Mouse (Mus musculus): ENCODE data around the gene Grm4. TPM values are rescaled to one million over a fixed set of nuclear protein-coding genes. Genes with fewer than 3 reads are reported as not detected.

Grm4 gene
- polyA plus RNA-seq, 1 experiment = 21.6 TPM

GRCm38 (mm10) chr17:27377151-27377550 lies 144.1 kb downstream of the Grm4 start:
- no peaks in the 10 kb centered on the region for H3K4me1 ChIP-seq (ENCODE audit: control insufficient read depth, insufficient read depth, low read length)
- TF ChIP-seq POLR2A (IDR thresholded peaks at IDR 0.05; ENCODE audit: extremely low read depth, insufficient read depth, low read length) = no peak
- no peak for TF ChIP-seq CTCF (IDR thresholded peaks at IDR 0.05; ENCODE audit: extremely low read depth, insufficient read depth, low read length)
- H3K27ac ChIP-seq (ENCODE audit: insufficient read depth, low read length) = no peak overlapping the region
- no peak overlapping the region for H3K4me3 ChIP-seq (ENCODE audit: insufficient read depth, low read length)

GRCm38 (mm10) chr17:27375551-27375950 lies 145.7 kb downstream of the Grm4 start:
- no peak for TF ChIP-seq CTCF (IDR thresholded peaks at IDR 0.05; ENCODE audit: extremely low read depth, insufficient read depth, low read length)
- no peak for TF ChIP-seq POLR2A (IDR thresholded peaks at IDR 0.05; ENCODE audit: extremely low read depth, insufficient read depth, low read length)
- H3K27ac ChIP-seq (ENCODE audit: insufficient read depth, low read length) = no peak overlapping the region

More at GRCm38 (mm10) chr17:27375551-27375950, 145.7 kb downstream of the Grm4 start:
- Histone ChIP-seq H3K4me1 (ENCODE audit: control insufficient read depth, insufficient read depth, low read length) (no peaks in the 10 kb centered on the region), H3K4me3 (ENCODE audit: insufficient read depth, low read length) (no peak overlapping the region)

Other genes starting within 250 kb of the Grm4 start
- 73.3 and 75.1 TPM in 2 replicates for gene Hmga1, start 35.1 kb upstream of the Grm4 start, polyA plus RNA-seq (2012; rRNA removed)
- 109 and 112 TPM in 2 replicates for gene AI413582, start 44.4 kb upstream of the Grm4 start, polyA plus RNA-seq (2012; rRNA removed)
- gene Nudt3, start 102.1 kb upstream of the Grm4 start, polyA plus RNA-seq (2012; rRNA removed) = 371 and 398 TPM in 2 replicates
- 0.15 and 0.47 TPM in 2 replicates for gene RPS10-NUDT3, start 113.8 kb upstream of the Grm4 start, polyA plus RNA-seq (2012; rRNA removed)
- gene Rps10, start 115.3 kb upstream of the Grm4 start, polyA plus RNA-seq (2012; rRNA removed) = 525 and 561 TPM in 2 replicates
- gene Pacsin1, start 134.1 kb upstream of the Grm4 start, polyA plus RNA-seq (2012; rRNA removed) = 254 and 258 TPM in 2 replicates
- gene Spdef, start 207.6 kb upstream of the Grm4 start, polyA plus RNA-seq (2012; rRNA removed) = 0.61 and 0.91 TPM in 2 replicates